Mouse (Mus musculus) kidney, adult 2 months (tissue): ENCODE data around the gene Gimap9.

Experiments used
- CTCF ChIP-seq: fragments of 200-500 bp; conservative IDR thresholded peaks from 2 replicates; pipeline ENCODE4 v1.5.1; 2011; ENCODE audit warnings: low read depth, mild to moderate bottlenecking, control low read depth, low read length, moderate library complexity, mixed read lengths; ENCODE audit not compliant: insufficient read depth, insufficient read length
- POLR2A ChIP-seq: fragments of 200-500 bp; IDR thresholded peaks from one replicate; pipeline ENCODE4 v1.6.1; 2011; ENCODE audit warnings: low read depth, low read length, control low read depth

- no peak for TF ChIP-seq POLR2A
- no peak for TF ChIP-seq CTCF
Observed at GRCm38 (mm10) chr6:48675400-48675930, 464 bp upstream of the Gimap9 start.
